Mouse (Mus musculus) spleen, adult 2 months (tissue): Measurements from ENCODE around the gene Znhit3. TPM values are rescaled to one million over a fixed set of nuclear protein-coding genes. Genes with fewer than 3 reads are reported as not detected.

Experiments
- DNase-seq, 2 experiments: peaks; one replicate each; pipeline versions ENCODE4 v3.0.0 to v3.0.0-alpha.2; 2012 to 2021; ENCODE audit warnings: low spot score in 2 of 2, low read depth in 1 of 2
- H3K27ac ChIP-seq: fragments of 200-500 bp; 2 replicates; pipeline ENCODE4 v1.5.1; 2012; ENCODE audit warnings: low read length, inconsistent platforms; ENCODE audit not compliant: insufficient read depth
- H3K27me3 ChIP-seq: fragments of 200-500 bp; 2 replicates; pipeline ENCODE4 v1.6.1; 2012; ENCODE audit warnings: mild to moderate bottlenecking, moderate library complexity, low read length, inconsistent platforms; ENCODE audit not compliant: control insufficient read depth, insufficient read depth
- H3K36me3 ChIP-seq: fragments of 200-500 bp; 2 replicates; pipeline ENCODE4 v1.6.1; 2012; ENCODE audit warnings: mild to moderate bottlenecking, low read length, inconsistent platforms; ENCODE audit not compliant: control insufficient read depth, insufficient read depth
- H3K4me1 ChIP-seq: fragments of 200-500 bp; 2 replicates; pipeline ENCODE4 v1.6.1; 2011; ENCODE audit warnings: inconsistent platforms; ENCODE audit not compliant: control insufficient read depth, insufficient read depth, insufficient read length
- H3K4me3 ChIP-seq: fragments of 200-500 bp; 2 replicates; pipeline ENCODE4 v1.5.1; 2011; ENCODE audit warnings: mild to moderate bottlenecking, inconsistent platforms; ENCODE audit not compliant: insufficient read depth, insufficient read length; ENCODE audit errors: extremely low read depth
- CTCF ChIP-seq: fragments of 200-500 bp; IDR thresholded peaks from 2 replicates; pipeline ENCODE4 v1.5.1; 2011; ENCODE audit warnings: mild to moderate bottlenecking, inconsistent platforms; ENCODE audit not compliant: insufficient read depth, insufficient read length, insufficient replicate concordance; ENCODE audit errors: extremely low read depth
- POLR2A ChIP-seq: fragments of 200-500 bp; IDR thresholded peaks from 2 replicates; pipeline ENCODE4 v1.6.1; 2011; ENCODE audit warnings: low read depth, low read length, inconsistent platforms
- WGBS: fragments of 180-500 bp; shearing (Covaris S2); methylation state at CpG from one replicate; pipeline ENCODE4 v1.1.7; 2018; 5-methylcytosine and 5-hydroxymethylcytosine counted together
- polyA plus RNA-seq: library from polyadenylated mRNA; depleted of rRNA; stranded (reverse); fragments of >200 nt; gene quantifications from 2 replicates; pipeline ENCODE4 v1.2.3, GENCODE M21; 2012

Gene Znhit3
- polyA plus RNA-seq, 1 experiment: 5.4 TPM

DNA sequence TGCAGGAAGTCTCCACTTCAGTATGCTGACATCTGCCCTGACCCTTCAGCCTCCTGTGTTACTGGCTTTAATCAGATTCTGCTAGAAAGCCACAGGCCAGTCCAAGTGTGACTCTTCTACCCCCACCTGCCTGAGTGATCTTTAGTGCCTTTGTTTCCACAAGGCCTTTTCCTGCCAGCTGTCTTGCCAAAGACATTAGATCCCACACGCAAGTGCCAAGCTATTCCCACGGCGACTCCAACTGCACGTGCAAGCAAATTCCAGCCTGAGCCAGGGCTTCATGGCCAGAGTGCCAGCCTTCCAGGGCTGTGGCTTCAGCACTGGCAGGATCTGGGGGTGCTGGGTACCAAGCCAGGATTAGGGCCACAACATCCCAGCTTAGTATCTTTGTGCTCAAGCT lies 5.8 kb downstream of the Znhit3 start:
- 90% methylated on average over 4 of the region's 4 CpGs for WGBS
- DNase-seq: no peak

DNA sequence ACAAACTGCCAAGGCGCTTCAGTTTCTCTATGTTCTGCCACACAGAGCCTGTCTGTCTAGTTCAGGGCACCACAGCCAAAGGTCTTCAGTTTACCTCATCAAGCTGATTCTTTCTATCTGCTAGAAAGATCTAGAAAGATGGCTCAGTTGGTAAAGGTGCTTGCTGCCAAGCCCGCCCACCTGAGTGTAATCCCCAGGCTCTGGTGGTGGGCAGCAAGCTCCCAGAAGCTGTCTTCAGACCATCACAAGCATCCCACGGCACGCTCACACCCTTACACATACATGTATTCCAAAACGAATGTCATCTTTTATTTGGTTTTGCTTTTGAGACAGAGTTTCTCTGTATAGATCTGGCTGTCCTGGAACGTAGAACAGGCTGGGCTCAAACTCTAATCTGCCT lies 7.7 kb downstream of the Znhit3 start:
- TF ChIP-seq POLR2A: no peak
- TF ChIP-seq CTCF: no peak
- DNase-seq: no peak
- H3K36me3 ChIP-seq: peaks cover 20% of the 10 kb centered on the region
- no peak overlapping the region for H3K4me3 ChIP-seq
- 94% methylated on average over 6 of the region's 6 CpGs for WGBS
- H3K27me3 ChIP-seq: no peaks in the 10 kb centered on the region
- H3K27ac ChIP-seq: no peak overlapping the region
- H3K4me1 ChIP-seq: no peaks in the 10 kb centered on the region

More for the DNA sequence above, 5.8 kb downstream of the Znhit3 start:
- Histone ChIP-seq H3K4me3 (no peak overlapping the region), H3K36me3 (peaks cover 20% of the 10 kb centered on the region), H3K27me3 (no peaks in the 10 kb centered on the region), H3K4me1 (no peaks in the 10 kb centered on the region), H3K27ac (no peak overlapping the region)
- TF ChIP-seq POLR2A (no peak), CTCF (no peak)

DNA sequence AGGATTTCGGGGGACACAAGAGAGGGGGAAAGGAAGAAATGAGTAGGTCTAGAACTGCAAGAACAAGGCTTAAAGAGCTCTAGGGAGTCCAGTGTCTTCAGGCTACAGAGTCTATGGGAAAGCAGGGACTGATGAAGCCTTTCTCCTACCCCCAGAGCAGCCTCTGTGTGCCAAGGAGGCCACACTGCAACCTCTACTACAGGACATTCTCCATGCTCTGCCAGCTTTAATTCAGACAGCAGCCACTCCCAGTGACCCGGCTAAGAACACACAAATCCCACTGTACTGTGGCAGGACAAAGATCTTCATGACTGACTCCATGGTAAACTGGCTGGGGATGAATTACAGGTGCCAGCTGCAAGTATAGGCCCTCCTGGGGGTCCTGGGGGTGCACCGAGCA lies 9.1 kb downstream of the Znhit3 start:
- Histone ChIP-seq H3K4me1 (no peaks in the 10 kb centered on the region), H3K4me3 (no peak overlapping the region), H3K36me3 (peaks cover 18% of the 10 kb centered on the region), H3K27me3 (no peaks in the 10 kb centered on the region), H3K27ac (no peak overlapping the region)
- TF ChIP-seq CTCF (no peak), POLR2A (no peak)
- 90% methylated on average over 3 of the region's 3 CpGs for WGBS
- no peak for DNase-seq

DNA sequence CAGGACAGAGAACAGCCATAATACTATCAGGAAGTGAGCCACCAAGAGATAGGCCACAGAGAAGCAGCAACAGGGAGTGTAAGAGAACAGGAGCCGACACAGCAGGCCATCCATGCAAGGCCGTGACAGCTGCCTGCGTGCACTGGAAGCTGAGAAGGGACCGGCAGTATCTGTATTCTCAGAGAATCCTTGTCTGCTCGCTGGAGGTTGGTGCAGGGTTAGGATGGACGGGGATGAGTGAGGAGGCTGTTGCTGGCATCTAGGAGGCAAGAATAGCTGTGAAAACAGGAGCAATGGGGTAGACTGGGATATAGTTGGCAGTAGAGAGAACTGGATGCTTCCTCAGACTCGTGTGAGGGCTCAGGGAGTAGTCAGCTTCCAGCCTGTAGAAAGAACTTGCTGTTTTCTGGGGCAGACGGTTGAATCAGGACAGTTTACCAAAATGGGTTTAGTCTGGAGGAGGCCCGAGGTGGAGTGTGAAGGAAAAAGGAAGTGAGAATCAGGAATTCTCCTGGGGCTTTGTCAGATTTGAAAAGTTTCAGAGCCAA lies 11.5 kb downstream of the Znhit3 start:
- no peak for DNase-seq
- Histone ChIP-seq H3K27ac (no peak overlapping the region), H3K36me3 (peaks cover 18% of the 10 kb centered on the region), H3K27me3 (no peaks in the 10 kb centered on the region), H3K4me1 (no peaks in the 10 kb centered on the region), H3K4me3 (no peak overlapping the region)
- TF ChIP-seq POLR2A (no peak), CTCF (no peak)
- 81% methylated on average over 9 of the region's 9 CpGs for WGBS

DNA sequence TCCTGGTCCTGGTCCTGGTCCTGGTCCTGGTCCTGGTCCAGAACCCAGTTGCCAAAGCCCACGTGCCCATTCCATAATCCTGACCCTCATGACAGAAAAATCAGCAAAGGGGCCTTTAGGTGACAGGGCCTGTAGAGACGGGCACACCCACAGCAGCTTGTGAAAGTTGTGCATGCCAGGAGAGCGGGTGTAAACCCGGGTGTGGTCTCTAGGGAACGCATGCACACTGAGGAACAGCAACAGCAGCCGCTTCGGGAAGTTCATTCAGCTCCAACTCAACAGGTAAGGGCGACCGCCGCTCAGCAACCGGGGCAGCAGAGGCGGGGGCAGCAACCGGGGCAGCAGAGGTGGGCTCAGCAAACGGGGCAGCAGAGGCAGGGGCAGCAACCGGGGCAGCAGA lies 23.1 kb downstream of the Znhit3 start:
- no peak overlapping the region for H3K27ac ChIP-seq
- no peak overlapping the region for H3K4me3 ChIP-seq
- 90% methylated on average over 15 of the region's 15 CpGs for WGBS
- peaks cover 3% of the 10 kb centered on the region for H3K36me3 ChIP-seq
- H3K4me1 ChIP-seq: no peaks in the 10 kb centered on the region
- TF ChIP-seq CTCF (no peak), POLR2A (no peak)
- no peak for DNase-seq
- no peaks in the 10 kb centered on the region for H3K27me3 ChIP-seq

DNA sequence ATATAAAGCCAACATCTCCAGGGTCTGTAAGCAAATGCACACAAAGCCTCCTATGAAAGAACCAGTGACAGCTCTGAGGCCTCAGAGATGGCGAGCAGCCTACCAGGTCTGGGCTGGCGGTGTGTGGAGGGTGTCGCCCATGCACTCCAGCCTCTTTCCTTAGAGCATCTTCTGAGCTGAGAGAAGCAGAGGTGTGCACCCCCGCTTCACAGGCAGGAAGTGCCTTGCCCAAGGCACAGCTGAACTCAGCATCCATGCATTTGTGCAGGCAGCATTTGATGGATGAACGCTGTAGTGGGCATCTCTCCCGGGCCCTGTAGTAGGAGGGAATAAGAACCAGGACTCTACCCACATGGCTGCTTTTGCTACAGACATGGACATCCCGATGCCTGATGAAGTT lies 24.5 kb downstream of the Znhit3 start:
- no peak for DNase-seq
- peaks cover 4% of the 10 kb centered on the region for H3K36me3 ChIP-seq
- 93% methylated on average over 7 of the region's 7 CpGs for WGBS

DNA sequence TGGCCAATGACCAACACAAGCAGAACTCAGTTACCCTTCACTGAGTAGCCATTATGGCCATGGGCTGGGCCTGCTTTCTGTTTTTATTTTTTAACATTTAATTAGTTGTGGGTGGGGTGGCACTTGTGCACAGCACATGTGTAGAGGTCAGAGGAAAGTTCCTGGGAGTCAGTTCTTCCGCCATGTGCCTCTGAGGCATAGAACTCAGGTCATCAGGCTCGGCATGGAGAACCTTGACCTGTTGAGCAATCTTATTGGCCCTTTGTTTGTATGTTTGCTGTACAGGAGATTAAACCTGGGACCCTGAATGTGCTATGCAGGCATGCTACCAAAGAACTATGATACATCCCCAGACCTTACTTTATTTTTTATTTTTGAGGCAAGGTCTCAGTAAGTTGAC lies 26.7 kb downstream of the Znhit3 start:
- no peaks in the 10 kb centered on the region for H3K4me1 ChIP-seq
- TF ChIP-seq POLR2A: no peak
- TF ChIP-seq CTCF: no peak
- DNase-seq: no peak
- H3K4me3 ChIP-seq: no peak overlapping the region
- H3K27ac ChIP-seq: no peak overlapping the region
- peaks cover 3% of the 10 kb centered on the region; the same call in 1 of the 2 replicates for H3K36me3 ChIP-seq
- WGBS: 93% methylated on average over 2 of the region's 2 CpGs
- H3K27me3 ChIP-seq: no peaks in the 10 kb centered on the region

More for the DNA sequence above, 24.5 kb downstream of the Znhit3 start:
- Histone ChIP-seq H3K4me3 (no peak overlapping the region), H3K27me3 (no peaks in the 10 kb centered on the region), H3K4me1 (no peaks in the 10 kb centered on the region), H3K27ac (no peak overlapping the region)
- TF ChIP-seq POLR2A (no peak), CTCF (no peak)

DNA sequence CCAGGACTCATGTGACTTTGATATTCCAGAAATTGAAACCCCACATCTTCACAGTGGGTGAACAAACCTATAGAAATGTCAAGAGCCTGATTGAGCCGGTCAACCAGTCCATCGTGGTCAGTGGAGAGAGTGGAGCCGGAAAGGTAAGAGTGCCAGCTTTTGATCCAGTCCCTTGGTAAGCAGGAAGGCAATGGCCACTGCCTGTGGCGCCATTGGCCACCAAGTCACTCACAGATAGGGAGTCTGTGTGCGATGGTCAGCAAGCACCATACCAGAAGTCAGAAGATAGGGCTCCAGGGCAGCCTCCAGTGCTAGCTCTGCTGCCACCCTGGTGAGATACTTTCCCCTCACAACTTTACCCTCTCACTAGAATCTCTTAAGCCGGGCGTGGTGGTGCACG lies 28.1 kb downstream of the Znhit3 start:
- WGBS: 92% methylated on average over 8 of the region's 8 CpGs
- no peaks in the 10 kb centered on the region for H3K27me3 ChIP-seq
- TF ChIP-seq POLR2A (no peak), CTCF (no peak)
- DNase-seq: no peak
- H3K4me1 ChIP-seq: no peaks in the 10 kb centered on the region
- no peak overlapping the region for H3K27ac ChIP-seq
- no peak overlapping the region for H3K4me3 ChIP-seq
- H3K36me3 ChIP-seq: peaks cover 3% of the 10 kb centered on the region; the same call in 1 of the 2 replicates
